Mouse (Mus musculus): ENCODE measurements around the gene Spef1.

Gene Spef1

GRCm38 (mm10) chr2:131186771-131187601 lies at the start of gene Spef1, which contains the start of gene Cdc25b:
Spef1 (minus strand) TSS chr2:131187282.
Cdc25b (plus strand) TSS chr2:131186949.
- DNase-seq, result peak; percentile 84

- DNase-seq, result peak; percentile 73
These were observed 48.0 kb upstream of the Spef1 start for GRCm38 (mm10) chr2:131234970-131235635.

- no peak for DNase-seq
These were observed 47.1 kb upstream of the Spef1 start for GRCm38 (mm10) chr2:131234127-131234650.

GRCm38 (mm10) chr2:131233307-131234126 lies 46.4 kb upstream of the Spef1 start, which contains the start of gene Mavs:
Mavs (plus strand) TSS chr2:131234063.
- DNase-seq, result peak; percentile 98

- no peak for DNase-seq
These were observed 45.5 kb upstream of the Spef1 start for GRCm38 (mm10) chr2:131232558-131232957.

GRCm38 (mm10) chr2:131227243-131227642 lies 40.2 kb upstream of the Spef1 start:
- DNase-seq, result no peak

GRCm38 (mm10) chr2:131226669-131227068 lies 39.6 kb upstream of the Spef1 start:
- peak; percentile 44 for DNase-seq

GRCm38 (mm10) chr2:131225178-131225577 lies 38.1 kb upstream of the Spef1 start:
- peak; percentile 85 for DNase-seq

GRCm38 (mm10) chr2:131223569-131223968 lies 36.5 kb upstream of the Spef1 start:
- DNase-seq, result no peak

- peak; percentile 33 for DNase-seq
These were observed 35.5 kb upstream of the Spef1 start for GRCm38 (mm10) chr2:131222562-131222961.

GRCm38 (mm10) chr2:131221853-131222515 lies 34.9 kb upstream of the Spef1 start:
- DNase-seq, result peak; percentile 33

- no peak for DNase-seq
These were observed 32.9 kb upstream of the Spef1 start for GRCm38 (mm10) chr2:131220030-131220429.

GRCm38 (mm10) chr2:131215941-131216858 lies 29.1 kb upstream of the Spef1 start:
- DNase-seq, result peak; percentile 72

- no peak for DNase-seq
These were observed 26.7 kb upstream of the Spef1 start for GRCm38 (mm10) chr2:131213773-131214172.

GRCm38 (mm10) chr2:131211026-131211615 lies 24.0 kb upstream of the Spef1 start:
- DNase-seq, result peak; percentile 54

- DNase-seq, result peak; percentile 98
These were observed 23.1 kb upstream of the Spef1 start for GRCm38 (mm10) chr2:131209969-131210792.

- peak; percentile 33 for DNase-seq
These were observed 22.2 kb upstream of the Spef1 start for GRCm38 (mm10) chr2:131209125-131209795.

- no peak for DNase-seq
These were observed 21.3 kb upstream of the Spef1 start for GRCm38 (mm10) chr2:131208356-131208755.

- DNase-seq, result no peak
These were observed 19.7 kb upstream of the Spef1 start, which contains the start of gene Ap5s1 for GRCm38 (mm10) chr2:131206778-131207177. Ap5s1 (plus strand) TSS chr2:131207078.

Measured in kidney, adult 9 months (tissue).